Mouse (Mus musculus) testis, adult 2 months (tissue): Measurements from ENCODE around the gene Nvl. TPM values are rescaled to one million over a fixed set of nuclear protein-coding genes. Genes with fewer than 3 reads are reported as not detected.

Experiments
- H3K27ac ChIP-seq: fragments of 200-500 bp; 2 replicates; pipeline ENCODE4 v1.5.1; 2012; ENCODE audit warnings: low read depth, low read length; ENCODE audit not compliant: control insufficient read depth, insufficient read depth
- H3K27me3 ChIP-seq: fragments of 200-500 bp; 2 replicates; pipeline ENCODE4 v1.6.1; 2012; ENCODE audit warnings: mild to moderate bottlenecking, low read length, moderate library complexity; ENCODE audit not compliant: control insufficient read depth, insufficient read depth
- H3K36me3 ChIP-seq: fragments of 200-500 bp; 2 replicates; pipeline ENCODE4 v1.6.1; 2012; ENCODE audit warnings: mild to moderate bottlenecking, low read length; ENCODE audit not compliant: control insufficient read depth, insufficient read depth
- H3K4me1 ChIP-seq: fragments of 200-500 bp; 2 replicates; pipeline ENCODE4 v1.6.1; 2012; ENCODE audit warnings: low read length; ENCODE audit not compliant: control insufficient read depth, insufficient read depth
- H3K4me3 ChIP-seq: fragments of 200-500 bp; 2 replicates; pipeline ENCODE4 v1.5.1; 2012; ENCODE audit warnings: low read depth, mild to moderate bottlenecking, low read length, moderate library complexity, mixed read lengths; ENCODE audit not compliant: control insufficient read depth
- CTCF ChIP-seq: fragments of 200-500 bp; IDR thresholded peaks from 2 replicates; pipeline ENCODE4 v1.5.1; 2012; ENCODE audit warnings: low read depth, mild to moderate bottlenecking, inconsistent platforms, low read length, moderate library complexity; ENCODE audit not compliant: control insufficient read depth, insufficient read depth, insufficient replicate concordance
- POLR2A ChIP-seq: fragments of 200-500 bp; IDR thresholded peaks from 2 replicates; pipeline ENCODE4 v1.6.1; 2012; ENCODE audit warnings: low read depth, mild to moderate bottlenecking, inconsistent platforms, low read length, moderate library complexity; ENCODE audit not compliant: control insufficient read depth
- polyA plus RNA-seq: library from polyadenylated mRNA; depleted of rRNA; stranded (reverse); fragments of >200 nt; gene quantifications from 2 replicates; pipeline ENCODE4 v1.2.3, GENCODE M21; 2012

Nvl gene
- polyA plus RNA-seq, 1 experiment = 6.2 TPM

DNA sequence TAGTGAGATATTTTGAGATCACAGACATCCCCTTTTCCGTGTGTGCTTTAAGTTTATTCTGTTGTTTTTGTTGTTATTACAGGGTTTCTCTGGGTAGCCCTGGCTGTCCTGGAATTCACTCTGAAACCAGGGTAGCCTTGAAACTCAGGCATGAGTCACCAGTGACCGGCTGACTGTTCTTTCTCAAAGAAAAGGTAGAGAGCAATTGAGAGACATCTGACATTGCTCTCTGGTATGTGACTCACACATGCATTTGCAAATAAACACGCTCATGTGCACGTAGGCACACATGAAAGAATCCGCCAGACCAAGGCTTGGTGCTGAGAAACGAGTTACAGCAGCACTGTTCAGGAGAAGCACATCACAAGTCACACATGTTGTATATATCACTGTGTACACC lies 12.1 kb downstream of the Nvl start:
- TF ChIP-seq CTCF (no peak), POLR2A (no peak)
- no peaks in the 10 kb centered on the region for H3K4me1 ChIP-seq
- no peak overlapping the region for H3K4me3 ChIP-seq
- no peaks in the 10 kb centered on the region for H3K27me3 ChIP-seq
- no peak overlapping the region for H3K27ac ChIP-seq
- H3K36me3 ChIP-seq = peaks cover 1% of the 10 kb centered on the region

DNA sequence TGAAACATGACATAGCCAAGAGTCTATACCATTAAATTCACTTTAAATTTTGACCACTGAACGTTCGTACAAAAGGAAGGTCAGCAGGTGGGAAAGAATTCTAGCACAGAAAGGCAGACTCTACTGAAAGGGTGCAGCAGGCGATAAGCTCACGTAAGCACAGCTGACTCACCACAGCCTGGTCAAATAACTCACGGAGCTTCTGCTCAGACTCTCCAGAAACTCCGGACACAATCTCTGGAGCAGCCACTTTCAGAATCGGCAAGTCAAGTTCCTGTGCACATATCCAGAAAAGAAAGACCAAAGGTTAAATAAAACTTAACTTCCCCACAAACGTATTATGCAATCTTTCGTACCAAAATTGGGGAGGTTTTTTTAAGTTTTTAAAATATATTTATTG lies 17.2 kb downstream of the Nvl start:
- Histone ChIP-seq H3K27ac (no peak overlapping the region), H3K4me1 (no peaks in the 10 kb centered on the region), H3K27me3 (no peaks in the 10 kb centered on the region), H3K36me3 (no peaks in the 10 kb centered on the region; the same call in 1 of the 2 replicates), H3K4me3 (no peak overlapping the region)
- TF ChIP-seq POLR2A (no peak), CTCF (no peak)

DNA sequence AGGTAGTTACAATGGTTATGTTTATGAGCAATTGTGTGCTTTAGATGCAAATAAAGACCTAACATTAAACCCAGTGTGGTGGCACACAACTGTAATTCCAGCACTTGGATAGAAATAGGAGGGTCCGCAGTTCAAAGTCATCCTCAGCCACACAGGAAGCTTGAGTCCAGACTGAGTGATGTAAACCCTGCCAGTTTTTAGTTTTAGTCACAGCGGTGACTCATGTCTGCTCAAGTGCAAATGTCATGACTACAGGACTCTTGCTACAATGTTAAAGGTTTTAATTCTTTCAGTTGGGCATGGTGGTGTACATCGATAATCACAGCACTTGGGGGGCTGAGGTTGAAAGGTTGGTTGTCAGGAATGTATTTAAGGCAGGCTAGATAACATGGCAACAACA lies 18.1 kb downstream of the Nvl start:
- no peak for TF ChIP-seq POLR2A
- H3K27ac ChIP-seq = no peak overlapping the region
- no peaks in the 10 kb centered on the region; the same call in 1 of the 2 replicates for H3K36me3 ChIP-seq
- H3K4me1 ChIP-seq = no peaks in the 10 kb centered on the region
- no peaks in the 10 kb centered on the region for H3K27me3 ChIP-seq
- no peak overlapping the region for H3K4me3 ChIP-seq

DNA sequence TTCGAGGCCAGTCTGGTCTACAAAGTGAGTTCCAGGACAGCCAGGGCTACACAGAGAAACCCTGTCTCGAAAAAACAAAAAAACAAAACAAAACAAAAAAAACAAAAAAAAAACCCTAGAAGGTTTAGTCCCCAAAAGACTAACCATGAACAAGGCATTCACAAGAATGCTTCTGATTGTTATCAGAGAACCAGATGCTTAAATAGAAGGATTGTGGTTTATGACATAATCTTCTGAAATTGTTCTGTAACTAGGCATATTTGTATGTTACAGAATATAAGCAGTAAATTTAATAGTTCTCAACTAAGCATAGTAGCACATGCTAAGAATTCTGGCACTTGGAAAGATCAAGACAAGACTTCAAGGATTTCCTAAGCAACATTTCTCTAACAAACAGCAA lies 19.9 kb downstream of the Nvl start:
- Histone ChIP-seq H3K4me3 (no peak overlapping the region), H3K27ac (no peak overlapping the region), H3K27me3 (no peaks in the 10 kb centered on the region), H3K4me1 (no peaks in the 10 kb centered on the region), H3K36me3 (peaks cover 4% of the 10 kb centered on the region; the same call in 1 of the 2 replicates)
- no peak for TF ChIP-seq CTCF
- TF ChIP-seq POLR2A = no peak

DNA sequence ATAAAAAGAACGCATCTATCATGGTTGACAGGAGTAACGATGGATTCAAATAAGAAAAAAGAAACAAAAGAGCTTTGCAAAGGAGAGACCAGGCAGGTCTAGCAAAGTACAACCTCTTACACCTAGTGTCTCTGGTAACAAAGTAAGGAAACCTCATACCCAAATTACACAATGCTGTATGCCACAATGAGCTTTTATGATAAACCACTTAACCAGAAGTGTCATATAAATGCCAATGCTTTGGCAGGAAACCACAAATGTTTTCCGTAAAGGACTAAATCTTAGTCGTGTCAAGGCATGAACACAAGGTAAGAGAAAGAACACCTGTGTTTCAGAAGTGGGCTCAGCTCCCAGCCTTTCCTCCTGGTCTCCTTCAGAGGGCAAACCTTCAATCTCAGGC lies 26.9 kb downstream of the Nvl start:
- Histone ChIP-seq H3K36me3 (peaks cover 6% of the 10 kb centered on the region), H3K4me3 (no peak overlapping the region), H3K27me3 (no peaks in the 10 kb centered on the region), H3K4me1 (no peaks in the 10 kb centered on the region), H3K27ac (no peak overlapping the region)
- TF ChIP-seq POLR2A (no peak), CTCF (no peak)

DNA sequence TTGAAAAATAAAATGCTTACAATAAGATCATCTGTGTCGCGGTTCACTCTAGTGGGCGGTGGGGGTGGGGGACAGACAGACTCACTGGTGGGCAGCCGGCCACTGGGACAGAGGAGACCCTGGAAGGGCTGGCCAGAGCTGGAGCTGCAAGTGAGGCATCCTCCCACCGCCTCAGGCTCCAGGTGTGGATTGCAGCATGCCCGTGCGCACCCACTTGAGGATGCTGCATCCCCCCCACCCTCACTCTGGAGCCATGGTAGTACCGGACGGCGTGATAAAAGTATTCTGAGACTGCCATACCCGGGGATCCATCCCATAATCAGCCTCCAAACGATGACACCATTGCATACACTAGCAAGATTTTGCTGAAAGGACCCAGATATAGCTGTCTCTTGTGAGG lies 54.0 kb downstream of the Nvl start:
- Histone ChIP-seq H3K27me3 (no peaks in the 10 kb centered on the region), H3K36me3 (no peaks in the 10 kb centered on the region; the same call in 1 of the 2 replicates), H3K27ac (no peak overlapping the region), H3K4me3 (no peak overlapping the region), H3K4me1 (no peaks in the 10 kb centered on the region)
- no peak for TF ChIP-seq CTCF
- TF ChIP-seq POLR2A = no peak

DNA sequence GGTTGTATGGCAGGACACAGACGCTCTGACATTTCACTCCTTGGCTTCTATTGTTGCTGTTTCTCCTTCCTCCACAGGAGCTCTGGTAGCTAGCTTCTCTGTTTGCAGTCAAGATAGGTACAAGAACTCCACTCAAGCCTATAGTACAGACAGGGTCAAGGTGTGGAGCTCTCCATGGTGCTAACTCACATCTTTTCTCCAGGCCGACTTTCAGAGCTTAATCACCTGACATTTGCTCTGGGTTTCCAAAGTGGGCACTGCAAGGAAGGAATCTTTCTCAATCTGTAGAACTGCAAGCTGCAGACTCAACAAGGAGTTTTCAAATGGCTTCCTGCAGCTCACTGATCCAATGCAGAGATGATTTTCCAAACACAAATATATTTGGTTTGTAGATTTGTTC lies 60.0 kb downstream of the Nvl start:
- H3K27ac ChIP-seq = no peak overlapping the region

DNA sequence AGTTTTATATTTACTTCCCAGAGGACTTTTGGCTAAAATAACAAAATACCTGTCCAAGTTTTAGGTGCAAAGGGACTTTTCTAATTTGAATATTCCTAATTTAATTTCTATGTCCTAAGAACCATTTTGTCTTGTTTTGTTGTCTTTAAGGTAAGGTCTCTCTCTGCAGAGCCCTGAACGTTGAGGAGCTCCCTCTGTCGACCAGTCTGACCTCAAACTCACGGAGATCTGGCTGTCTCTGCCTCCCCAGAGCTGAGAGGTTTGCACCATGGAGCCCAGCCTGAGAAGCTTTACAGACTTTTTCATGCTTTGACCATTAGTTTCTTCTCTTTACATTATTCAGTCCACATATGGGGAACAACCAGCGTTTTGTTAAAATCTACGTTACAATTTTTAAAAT lies 70.9 kb downstream of the Nvl start:
- no peaks in the 10 kb centered on the region for H3K4me1 ChIP-seq
- H3K4me3 ChIP-seq = no peak overlapping the region
- H3K27me3 ChIP-seq = no peaks in the 10 kb centered on the region
- TF ChIP-seq POLR2A (no peak), CTCF (no peak)
- H3K36me3 ChIP-seq = no peaks in the 10 kb centered on the region
- H3K27ac ChIP-seq = no peak overlapping the region

More for the DNA sequence above, 60.0 kb downstream of the Nvl start:
- H3K4me3 ChIP-seq = no peak overlapping the region
- TF ChIP-seq POLR2A (no peak), CTCF (no peak)
- no peaks in the 10 kb centered on the region for H3K27me3 ChIP-seq
- H3K4me1 ChIP-seq = no peaks in the 10 kb centered on the region
- no peaks in the 10 kb centered on the region for H3K36me3 ChIP-seq
